Mouse (Mus musculus) limb, embryonic 11.5 days (tissue): ENCODE results near the gene Hus1. TPM values are rescaled to one million over a fixed set of nuclear protein-coding genes. Genes with fewer than 3 reads are reported as not detected.

Experiments
- ATAC-seq: fragments of 200-750 bp; cut with Nextera tagmentation; 2 replicates; pipeline ENCODE4 v1.8.0; 2017; ENCODE audit warnings: low read depth; ENCODE audit not compliant: insufficient number of reproducible peaks, low FRiP score, low TSS enrichment
- DNase-seq: peaks from one replicate; pipeline ENCODE4 v3.0.0-alpha.2; 2015; ENCODE audit warnings: low spot score
- H3K27ac ChIP-seq: fragments of 300-500 bp; sonication (generic); replicated peaks from 2 replicates; pipeline ENCODE4 v1.5.1; 2014; ENCODE audit warnings: low read depth, mild to moderate bottlenecking, low read length
- H3K27me3 ChIP-seq: fragments of 300-500 bp; sonication (generic); 2 replicates; pipeline ENCODE4 v1.6.1; 2014; ENCODE audit warnings: mild to moderate bottlenecking, low read length, mixed read lengths; ENCODE audit not compliant: control insufficient read depth, insufficient read depth
- H3K36me3 ChIP-seq: fragments of 300-500 bp; sonication (generic); 2 replicates; pipeline ENCODE4 v1.6.1; 2014; ENCODE audit warnings: mild to moderate bottlenecking, low read length, moderate library complexity, mixed read lengths; ENCODE audit not compliant: control insufficient read depth, insufficient read depth
- H3K4me1 ChIP-seq: fragments of 300-500 bp; sonication (generic); 2 replicates; pipeline ENCODE4 v1.6.1; 2014; ENCODE audit warnings: low read length, mixed read lengths; ENCODE audit not compliant: control insufficient read depth, insufficient read depth
- H3K4me2 ChIP-seq: fragments of 300-500 bp; sonication (generic); 2 replicates; pipeline ENCODE4 v1.6.1; 2014; ENCODE audit warnings: low read depth, mild to moderate bottlenecking, moderate library complexity; ENCODE audit not compliant: severe bottlenecking
- H3K4me3 ChIP-seq: fragments of 300-500 bp; sonication (generic); 2 replicates; pipeline ENCODE4 v1.5.1; 2014; ENCODE audit warnings: low read depth, low read length
- H3K9ac ChIP-seq: fragments of 300-500 bp; sonication (generic); 2 replicates; pipeline ENCODE4 v1.6.1; 2014; ENCODE audit warnings: mild to moderate bottlenecking, low read length
- H3K9me3 ChIP-seq: fragments of 300-500 bp; sonication (generic); 2 replicates; pipeline ENCODE4 v1.6.1; 2016; ENCODE audit warnings: low read length; ENCODE audit not compliant: control insufficient read depth
- WGBS: fragments of 180-500 bp; shearing (Covaris S2); extraction: QIAGEN DNeasy Blood & Tissue Kit; methylation state at CpG from one replicate; pipeline ENCODE4 v1.1.7; 2014; 5-methylcytosine and 5-hydroxymethylcytosine counted together
- polyA plus RNA-seq: library from polyadenylated mRNA; unstranded; fragments of >200 nt; fragmentation: Nextera tagmentation; extraction: Ambion mirVana; gene quantifications from 2 replicates; pipeline ENCODE4 v1.2.1, GENCODE M21; 2014

The Hus1 gene
- polyA plus RNA-seq, 1 experiment from 2014 or later, result 23.0 TPM

DNA sequence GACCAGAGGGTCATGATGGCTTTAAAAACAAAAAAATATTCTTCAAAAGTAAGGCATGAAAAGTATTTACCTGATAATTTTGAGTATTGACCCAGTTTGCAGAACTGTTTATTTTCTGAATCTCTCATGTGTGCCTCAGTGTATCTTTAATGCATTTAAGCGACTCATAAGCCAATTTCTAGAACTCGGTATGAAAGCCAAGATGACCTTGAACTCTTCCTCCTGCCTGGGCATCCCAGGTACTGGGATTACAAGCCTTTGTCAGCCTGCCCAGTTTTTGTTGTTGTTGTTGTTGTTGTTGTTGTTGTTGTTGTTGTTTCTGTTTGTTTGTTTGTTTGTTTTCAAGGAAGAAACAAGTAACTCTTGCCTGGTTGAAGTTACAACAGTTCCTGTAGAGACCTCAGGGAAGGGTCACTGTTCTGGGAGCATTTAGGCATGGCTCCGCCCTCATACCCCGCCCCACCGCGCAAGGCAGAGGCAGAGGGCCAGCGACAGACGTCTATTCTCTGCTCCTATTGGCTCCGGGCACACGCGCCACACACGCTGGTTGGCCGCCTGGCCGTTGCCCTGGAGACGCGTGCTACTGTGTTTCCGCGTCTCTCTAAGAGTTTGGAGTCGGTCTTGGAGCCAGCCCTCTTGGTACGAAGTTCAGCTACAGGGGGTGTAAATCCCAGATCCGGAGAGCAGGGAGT is 37.2 kb upstream of the Hus1 start, which contains the start of gene Gm11992:
TSS of gene Gm11992 (plus strand) at position 584 of the 692 bp plus-strand sequence.
- peak within 1 kb of the TSS; percentile 35 for H3K4me3 ChIP-seq
- no peak within 1 kb of the TSS for H3K9ac ChIP-seq
- no peaks in the 10 kb centered on the region for H3K4me1 ChIP-seq
- no peak within 1 kb of the TSS for H3K27ac ChIP-seq
- peak; percentile 90 for DNase-seq
- no peaks in the 10 kb centered on the region for H3K9me3 ChIP-seq
- H3K27me3 ChIP-seq, result peaks cover 12% of the 10 kb centered on the region; the same call in 1 of the 2 replicates
- H3K4me2 ChIP-seq, result peak within 1 kb of the TSS; percentile 88
- WGBS, result 4% methylated on average over 21 of the region's 21 CpGs
- peak; percentile 100 for ATAC-seq
- no peaks in the 10 kb centered on the region for H3K36me3 ChIP-seq

DNA sequence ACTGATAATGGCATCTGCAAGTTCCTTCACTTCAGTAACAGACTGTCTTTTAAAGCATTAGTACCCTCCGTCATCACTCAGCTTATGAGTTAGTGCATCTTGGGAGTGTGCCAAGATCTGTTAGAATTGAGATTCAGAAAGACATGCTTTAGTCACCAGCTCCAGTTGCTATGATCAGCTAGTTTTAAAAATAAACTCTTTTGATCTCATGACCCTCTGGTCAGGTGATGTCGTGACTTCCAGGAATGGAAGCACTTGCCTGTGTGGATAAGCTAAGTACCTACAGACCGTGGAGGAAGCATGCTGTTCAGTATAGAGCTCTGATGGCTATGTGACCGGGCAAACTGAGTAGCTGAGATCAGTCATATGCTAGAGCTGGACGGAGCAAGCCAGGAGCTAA is 36.1 kb upstream of the Hus1 start:
- 85% methylated on average over 5 of the region's 5 CpGs for WGBS
- Histone ChIP-seq H3K9me3 (no peaks in the 10 kb centered on the region), H3K9ac (no peak overlapping the region), H3K36me3 (no peaks in the 10 kb centered on the region), H3K27me3 (peaks cover 12% of the 10 kb centered on the region; the same call in 1 of the 2 replicates), H3K4me1 (no peaks in the 10 kb centered on the region), H3K27ac (no peak overlapping the region), H3K4me2 (no peak overlapping the region), H3K4me3 (no peak overlapping the region)
- DNase-seq (no peak), ATAC-seq (no peak)

DNA sequence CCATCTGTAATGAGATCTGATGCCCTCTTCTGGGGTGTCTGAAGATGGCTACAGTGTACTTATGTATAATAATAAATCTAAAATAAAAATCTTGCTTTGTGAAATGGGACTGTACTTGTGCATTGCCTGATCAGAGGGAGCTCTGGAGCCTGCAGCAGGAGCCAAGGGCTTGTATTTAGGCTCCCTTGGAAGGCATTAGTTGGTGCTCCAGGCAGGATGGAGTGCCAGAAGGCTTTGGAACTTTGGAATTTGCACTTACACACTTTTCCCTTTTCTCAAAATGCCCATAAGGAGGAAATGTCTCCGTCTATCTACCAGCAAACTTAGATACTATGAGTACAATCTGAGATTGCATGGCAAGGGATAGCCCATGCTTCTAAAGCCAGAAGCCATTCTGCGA is 35.6 kb upstream of the Hus1 start:
- ATAC-seq, result no peak
- Histone ChIP-seq H3K4me1 (no peaks in the 10 kb centered on the region), H3K4me2 (no peak overlapping the region), H3K9ac (no peak overlapping the region), H3K36me3 (no peaks in the 10 kb centered on the region), H3K27ac (no peak overlapping the region), H3K4me3 (no peak overlapping the region), H3K27me3 (peaks cover 12% of the 10 kb centered on the region; the same call in 1 of the 2 replicates), H3K9me3 (no peaks in the 10 kb centered on the region)
- 82% methylated on average over 2 of the region's 2 CpGs for WGBS
- no peak for DNase-seq

- DNase-seq (no peak), ATAC-seq (no peak)
- 87% methylated on average over 2 of the region's 2 CpGs for WGBS
- Histone ChIP-seq H3K27me3 (no peaks in the 10 kb centered on the region), H3K4me2 (no peak overlapping the region), H3K4me1 (no peaks in the 10 kb centered on the region), H3K27ac (no peak overlapping the region), H3K36me3 (no peaks in the 10 kb centered on the region), H3K9me3 (no peaks in the 10 kb centered on the region), H3K4me3 (no peak overlapping the region), H3K9ac (no peak overlapping the region)
Measured at GRCm38 (mm10) chr11:9031530-9031929, 20.5 kb upstream of the Hus1 start.

GRCm38 (mm10) chr11:9025211-9025610 is 14.2 kb upstream of the Hus1 start:
- H3K27me3 ChIP-seq, result no peaks in the 10 kb centered on the region
- DNase-seq, result no peak
- H3K9ac ChIP-seq, result no peak overlapping the region
- no peaks in the 10 kb centered on the region for H3K4me1 ChIP-seq
- 74% methylated on average over 3 of the region's 3 CpGs for WGBS
- H3K36me3 ChIP-seq, result no peaks in the 10 kb centered on the region
- ATAC-seq, result no peak
- H3K4me2 ChIP-seq, result no peak overlapping the region
- no peak overlapping the region for H3K27ac ChIP-seq
- no peaks in the 10 kb centered on the region for H3K9me3 ChIP-seq
- no peak overlapping the region for H3K4me3 ChIP-seq

GRCm38 (mm10) chr11:9024782-9025181 is 13.8 kb upstream of the Hus1 start:
- DNase-seq, result no peak
- Histone ChIP-seq H3K27me3 (no peaks in the 10 kb centered on the region), H3K9me3 (no peaks in the 10 kb centered on the region), H3K4me2 (no peak overlapping the region), H3K9ac (no peak overlapping the region), H3K4me1 (no peaks in the 10 kb centered on the region), H3K4me3 (no peak overlapping the region), H3K36me3 (no peaks in the 10 kb centered on the region), H3K27ac (no peak overlapping the region)
- ATAC-seq, result no peak
- 81% methylated on average over 7 of the region's 7 CpGs for WGBS

GRCm38 (mm10) chr11:9020207-9020606 is 9.2 kb upstream of the Hus1 start:
- 93% methylated on average over 5 of the region's 5 CpGs for WGBS
- H3K9me3 ChIP-seq, result no peaks in the 10 kb centered on the region
- no peaks in the 10 kb centered on the region for H3K36me3 ChIP-seq
- H3K4me2 ChIP-seq, result no peak overlapping the region
- DNase-seq (no peak), ATAC-seq (no peak)
- H3K9ac ChIP-seq, result no peak overlapping the region
- no peak overlapping the region for H3K4me3 ChIP-seq
- H3K27me3 ChIP-seq, result no peaks in the 10 kb centered on the region
- no peaks in the 10 kb centered on the region for H3K4me1 ChIP-seq
- H3K27ac ChIP-seq, result no peak overlapping the region

DNA sequence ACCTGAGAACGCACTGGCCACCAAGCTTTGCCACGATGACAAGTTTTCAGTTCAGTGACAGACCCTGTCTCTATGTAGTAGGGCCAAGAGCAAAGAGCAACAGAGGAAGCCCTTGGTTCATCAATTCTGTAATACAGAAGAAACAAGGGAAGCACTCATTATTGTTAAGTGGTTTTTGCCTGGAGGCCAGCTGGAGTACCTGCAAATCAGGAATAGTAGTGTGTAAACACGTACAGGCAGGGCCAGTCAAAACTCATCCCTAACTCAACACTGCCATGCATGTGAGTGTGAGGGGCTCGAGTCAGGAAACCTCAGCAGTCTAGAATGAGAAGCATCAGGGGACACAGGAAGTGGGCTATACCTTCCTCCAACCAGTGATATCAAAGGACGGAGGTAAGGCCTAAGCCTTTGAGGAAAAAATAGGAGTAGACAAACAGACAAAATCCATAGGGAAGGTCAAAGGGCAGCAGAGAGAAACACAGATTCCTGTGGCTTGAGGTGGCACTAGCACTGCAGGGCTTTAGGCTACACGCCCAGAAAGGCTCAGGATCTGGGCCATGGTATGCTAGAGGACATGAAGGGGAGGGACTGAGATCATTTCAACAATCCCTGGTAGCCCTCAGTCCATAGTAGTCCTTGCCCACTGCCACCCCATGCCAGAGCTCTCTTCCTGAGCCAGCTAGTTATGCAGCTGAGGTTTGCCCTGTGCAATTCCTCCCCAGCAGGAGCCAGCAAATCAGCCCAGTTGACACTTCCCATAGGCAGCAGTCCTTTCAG is 7.7 kb upstream of the Hus1 start:
- no peak overlapping the region for H3K9ac ChIP-seq
- H3K27ac ChIP-seq, result no peak overlapping the region
- no peaks in the 10 kb centered on the region for H3K27me3 ChIP-seq
- no peaks in the 10 kb centered on the region for H3K4me1 ChIP-seq
- DNase-seq, result no peak
- H3K4me3 ChIP-seq, result no peak overlapping the region
- H3K36me3 ChIP-seq, result no peaks in the 10 kb centered on the region
- no peak for ATAC-seq
- no peaks in the 10 kb centered on the region for H3K9me3 ChIP-seq
- 73% methylated on average over 6 of the region's 6 CpGs for WGBS
- H3K4me2 ChIP-seq, result no peak overlapping the region
